Mouse (Mus musculus): Measurements from ENCODE around the gene Ccdc57. TPM values are rescaled to one million over a fixed set of nuclear protein-coding genes. Genes with fewer than 3 reads are reported as not detected.

Gene Ccdc57
- polyA plus RNA-seq, 1 experiment: 2.1 TPM

- TF ChIP-seq GATA1 (IDR thresholded peaks at IDR 0.05; ENCODE audit: low read length): no peak
Measured at GRCm38 (mm10) chr11:120823551-120823947, 109.1 kb downstream of the Ccdc57 start.

- TF ChIP-seq GATA1 (IDR thresholded peaks at IDR 0.05; ENCODE audit: low read length): no peak
Measured at GRCm38 (mm10) chr11:120822831-120823550, 109.7 kb downstream of the Ccdc57 start.

GRCm38 (mm10) chr11:120822321-120822720, 110.4 kb downstream of the Ccdc57 start:
- TF ChIP-seq GATA1 (IDR thresholded peaks at IDR 0.05; ENCODE audit: low read length): no peak

GRCm38 (mm10) chr11:120821076-120821922, 111.4 kb downstream of the Ccdc57 start:
- TF ChIP-seq GATA1 (IDR thresholded peaks at IDR 0.05; ENCODE audit: low read length): no peak

- TF ChIP-seq GATA1 (IDR thresholded peaks at IDR 0.05; ENCODE audit: low read length): no peak
Measured at GRCm38 (mm10) chr11:120820546-120820945, 112.1 kb downstream of the Ccdc57 start.

GRCm38 (mm10) chr11:120819556-120819955, 113.1 kb downstream of the Ccdc57 start:
- TF ChIP-seq GATA1 (IDR thresholded peaks at IDR 0.05; ENCODE audit: low read length): no peak

GRCm38 (mm10) chr11:120818251-120818650, 114.4 kb downstream of the Ccdc57 start:
- TF ChIP-seq GATA1 (IDR thresholded peaks at IDR 0.05; ENCODE audit: low read length): no peak

GRCm38 (mm10) chr11:120817358-120817757, 115.3 kb downstream of the Ccdc57 start:
- TF ChIP-seq GATA1 (IDR thresholded peaks at IDR 0.05; ENCODE audit: low read length): no peak

- no peak for TF ChIP-seq GATA1 (IDR thresholded peaks at IDR 0.05; ENCODE audit: low read length)
Measured at GRCm38 (mm10) chr11:120812068-120812467, 120.6 kb downstream of the Ccdc57 start.

- TF ChIP-seq GATA1 (IDR thresholded peaks at IDR 0.05; ENCODE audit: low read length): no peak
Measured at GRCm38 (mm10) chr11:120808010-120808409, 124.7 kb downstream of the Ccdc57 start.

- TF ChIP-seq GATA1 (IDR thresholded peaks at IDR 0.05; ENCODE audit: low read length): no peak
Measured at GRCm38 (mm10) chr11:120805375-120806298, 127.0 kb downstream of the Ccdc57 start.

GRCm38 (mm10) chr11:120804769-120805168, 127.9 kb downstream of the Ccdc57 start:
- TF ChIP-seq GATA1 (IDR thresholded peaks at IDR 0.05; ENCODE audit: low read length): no peak

- no peak for TF ChIP-seq GATA1 (IDR thresholded peaks at IDR 0.05; ENCODE audit: low read length)
Measured at GRCm38 (mm10) chr11:120804274-120804673, 128.4 kb downstream of the Ccdc57 start.

GRCm38 (mm10) chr11:120800061-120800904, 132.4 kb downstream of the Ccdc57 start:
- TF ChIP-seq GATA1 (IDR thresholded peaks at IDR 0.05; ENCODE audit: low read length): no peak
